Mouse (Mus musculus) forebrain, postnatal 0 days (tissue): ENCODE measurements around the gene Slc34a3. TPM values are rescaled to one million over a fixed set of nuclear protein-coding genes. Genes with fewer than 3 reads are reported as not detected.
A peak's percentile ranks its signal among the peaks of the same experiment; 100 is the strongest.

Experiments used
- ATAC-seq: fragments of 200-750 bp; cut with Nextera tagmentation; 2 replicates; pipeline ENCODE4 v1.8.0; 2017; ENCODE audit warnings: mild to moderate bottlenecking, moderate library complexity
- DNase-seq: peaks from one replicate; pipeline ENCODE4 v3.0.0-alpha.2; 2015
- H3K27ac ChIP-seq: fragments of 300-500 bp; sonication (generic); 2 replicates; pipeline ENCODE4 v1.5.1; 2014; ENCODE audit warnings: low read depth, mild to moderate bottlenecking, antibody characterized with exemption, low read length, moderate library complexity, mixed read lengths
- H3K27me3 ChIP-seq: fragments of 300-500 bp; sonication (generic); 2 replicates; pipeline ENCODE4 v1.6.1; 2014; ENCODE audit warnings: mild to moderate bottlenecking, low read length, mixed read lengths; ENCODE audit not compliant: insufficient read depth
- H3K36me3 ChIP-seq: fragments of 300-500 bp; sonication (generic); 2 replicates; pipeline ENCODE4 v1.6.1; 2014; ENCODE audit warnings: mild to moderate bottlenecking, moderate library complexity; ENCODE audit not compliant: insufficient read depth
- H3K4me1 ChIP-seq: fragments of 300-500 bp; sonication (generic); 2 replicates; pipeline ENCODE4 v1.6.1; 2014; ENCODE audit warnings: antibody characterized with exemption; ENCODE audit not compliant: insufficient read depth
- H3K4me2 ChIP-seq: fragments of 300-500 bp; sonication (generic); 2 replicates; pipeline ENCODE4 v1.6.1; 2014; ENCODE audit warnings: low read depth, mild to moderate bottlenecking, moderate library complexity
- H3K4me3 ChIP-seq: fragments of 300-500 bp; sonication (generic); 2 replicates; pipeline ENCODE4 v1.5.1; 2014; ENCODE audit warnings: low read depth, low read length, mixed read lengths
- H3K9ac ChIP-seq: fragments of 300-500 bp; sonication (generic); 2 replicates; pipeline ENCODE4 v1.6.1; 2014; ENCODE audit warnings: mild to moderate bottlenecking
- H3K9me3 ChIP-seq: fragments of 300-500 bp; sonication (generic); 2 replicates; pipeline ENCODE4 v1.6.1; 2016; ENCODE audit warnings: low read length
- CTCF ChIP-seq: sonication (generic); IDR thresholded peaks from 2 replicates; pipeline ENCODE4 v1.5.1; 2016; ENCODE audit warnings: antibody characterized with exemption, control low read depth, low read depth
- WGBS: fragments of 180-500 bp; shearing (Covaris S2); extraction: QIAGEN DNeasy Blood & Tissue Kit; methylation state at CpG from one replicate; pipeline ENCODE4 v1.1.7; 2014; 5-methylcytosine and 5-hydroxymethylcytosine counted together
- polyA plus RNA-seq: library from polyadenylated mRNA; unstranded; fragments of >200 nt; fragmentation: Nextera tagmentation; extraction: Ambion mirVana; gene quantifications from 2 replicates; pipeline ENCODE4 v1.2.1, GENCODE M21; 2015
- total RNA-seq: library from RNA; depleted of rRNA; stranded (reverse); fragments of >200 nt; gene quantifications from 2 replicates; pipeline ENCODE4 v1.2.3, GENCODE M21; 2014

Gene Slc34a3
- total and polyA plus RNA-seq, 2 experiments from 2014 or later: not detected

DNA sequence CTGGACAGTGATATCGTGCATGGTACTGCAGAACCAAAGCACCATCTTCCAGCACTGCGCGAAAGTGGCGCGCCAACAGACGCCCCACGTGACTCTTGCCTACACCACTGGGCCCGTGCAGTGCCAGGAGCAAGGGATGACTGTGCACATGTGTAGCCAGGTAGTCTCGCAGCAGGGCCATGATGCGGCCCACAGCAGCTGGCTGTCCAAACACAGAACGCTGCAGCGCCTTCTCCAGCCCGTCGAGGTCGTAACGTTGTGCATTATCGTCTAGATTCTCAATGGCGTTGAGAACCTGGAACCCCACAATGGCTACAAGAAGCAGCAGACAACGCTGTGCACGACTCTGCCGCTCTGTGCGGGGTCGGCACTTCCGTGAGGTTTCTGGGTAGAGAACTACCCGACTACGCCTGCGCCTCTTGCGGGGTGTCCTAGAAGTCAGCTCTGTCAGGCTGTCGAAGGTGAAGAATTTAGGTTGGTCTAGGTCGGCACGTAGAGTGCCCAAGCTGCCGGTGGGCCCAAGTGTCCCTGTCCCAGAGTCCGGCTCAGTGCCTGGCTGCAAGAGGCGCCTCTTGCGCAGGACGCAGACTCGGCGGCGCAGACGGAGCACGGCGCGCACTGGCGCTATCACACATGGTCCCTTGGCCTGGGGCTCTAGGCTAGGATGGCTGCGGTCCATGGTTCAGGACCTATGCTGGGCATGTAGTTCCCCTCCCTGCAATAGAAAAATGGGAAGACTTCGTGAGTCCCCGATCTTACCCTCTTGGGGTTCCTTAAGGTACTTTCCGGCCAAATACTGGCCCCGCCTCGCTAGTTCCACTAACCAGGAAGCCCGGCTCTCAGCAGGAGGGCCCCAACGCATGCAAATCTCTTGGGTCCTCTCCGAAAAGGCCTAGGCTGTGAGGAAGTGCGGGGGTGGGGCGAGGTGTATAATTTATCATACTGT lies 38.7 kb downstream of the Slc34a3 start:
- no peak overlapping the region for H3K27ac ChIP-seq
- no peaks in the 10 kb centered on the region for H3K4me1 ChIP-seq
- H3K9ac ChIP-seq: no peak overlapping the region
- TF ChIP-seq CTCF: no peak
- no peak overlapping the region for H3K4me2 ChIP-seq
- 28% methylated on average over 55 of the region's 55 CpGs for WGBS
- DNase-seq (no peak), ATAC-seq (no peak)
- peaks cover 27% of the 10 kb centered on the region for H3K36me3 ChIP-seq
- no peaks in the 10 kb centered on the region for H3K9me3 ChIP-seq
- peaks cover 6% of the 10 kb centered on the region; the same call in 1 of the 2 replicates for H3K27me3 ChIP-seq
- no peak overlapping the region for H3K4me3 ChIP-seq

GRCm38 (mm10) chr2:25194486-25195171 lies 39.5 kb downstream of the Slc34a3 start:
- no peak for TF ChIP-seq CTCF
- Histone ChIP-seq H3K27ac (no peak overlapping the region), H3K27me3 (peaks cover 6% of the 10 kb centered on the region; the same call in 1 of the 2 replicates), H3K4me1 (no peaks in the 10 kb centered on the region), H3K36me3 (peaks cover 18% of the 10 kb centered on the region), H3K9ac (no peak overlapping the region), H3K4me3 (no peak overlapping the region), H3K4me2 (no peak overlapping the region), H3K9me3 (no peaks in the 10 kb centered on the region)
- DNase-seq (no peak), ATAC-seq (no peak)
- WGBS: 84% methylated on average over 17 of the region's 17 CpGs

- Histone ChIP-seq H3K27ac (no peak overlapping the region), H3K9me3 (no peaks in the 10 kb centered on the region), H3K4me3 (no peak overlapping the region), H3K36me3 (peaks cover 12% of the 10 kb centered on the region), H3K4me2 (no peak overlapping the region), H3K4me1 (no peaks in the 10 kb centered on the region), H3K9ac (no peak overlapping the region), H3K27me3 (peaks cover 6% of the 10 kb centered on the region; the same call in 1 of the 2 replicates)
- TF ChIP-seq CTCF: no peak
- no peak for DNase-seq
- ATAC-seq: no peak
- 77% methylated on average over 5 of the region's 5 CpGs for WGBS
Observed at GRCm38 (mm10) chr2:25194006-25194405, 40.2 kb downstream of the Slc34a3 start.

DNA sequence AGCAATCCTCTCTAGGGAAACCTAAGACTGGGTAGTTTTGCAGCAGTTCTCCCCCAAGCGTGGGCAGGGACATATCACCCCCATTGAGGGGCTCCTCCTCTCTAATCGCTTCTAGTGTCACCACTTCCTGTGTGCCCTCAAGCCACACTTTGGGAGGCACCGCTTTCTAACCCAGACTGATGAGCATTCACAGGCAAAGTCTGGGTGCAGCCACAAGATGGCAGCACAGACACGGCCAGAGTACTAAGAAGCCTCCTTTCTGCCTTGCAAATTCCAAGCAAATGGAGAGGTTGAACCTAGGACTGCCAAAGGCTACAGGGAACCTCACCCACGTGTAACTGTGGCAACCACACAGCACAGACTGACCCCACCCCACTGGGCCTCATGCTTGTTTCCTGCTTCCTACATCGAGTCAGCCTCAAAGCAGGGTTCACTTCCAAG lies 40.8 kb downstream of the Slc34a3 start:
- Histone ChIP-seq H3K4me1 (no peaks in the 10 kb centered on the region), H3K9ac (no peak overlapping the region), H3K9me3 (no peaks in the 10 kb centered on the region), H3K27ac (no peak overlapping the region), H3K27me3 (peaks cover 6% of the 10 kb centered on the region; the same call in 1 of the 2 replicates), H3K4me2 (no peak overlapping the region), H3K4me3 (no peak overlapping the region), H3K36me3 (peaks cover 6% of the 10 kb centered on the region)
- WGBS: 2% methylated on average over 6 of the region's 6 CpGs
- peak; percentile 87 for DNase-seq
- peak; percentile 87 for ATAC-seq
- TF ChIP-seq CTCF: peak; percentile 97

DNA sequence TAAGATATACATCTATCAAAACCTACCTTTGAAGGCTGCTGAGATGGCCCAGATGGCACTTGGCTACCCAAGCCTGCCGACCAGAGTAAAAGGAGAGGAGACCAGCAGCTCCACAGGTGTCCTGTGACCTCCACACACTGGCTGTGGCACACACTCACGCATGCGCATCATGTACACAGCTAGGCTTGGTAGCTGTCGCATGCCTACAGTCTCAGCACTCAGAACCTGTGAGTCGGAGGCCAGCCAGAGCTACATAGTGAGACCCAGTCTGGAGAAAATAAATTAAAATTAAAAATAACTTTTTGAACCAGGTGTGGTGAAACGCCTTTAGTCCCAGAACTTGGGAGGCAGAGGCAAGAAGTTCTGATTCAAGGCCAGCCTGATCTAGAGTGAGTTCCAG lies 46.3 kb downstream of the Slc34a3 start:
- Histone ChIP-seq H3K27me3 (no peaks in the 10 kb centered on the region), H3K9me3 (no peaks in the 10 kb centered on the region), H3K27ac (no peak overlapping the region), H3K4me1 (0 out of 2 replicates have a peak, but pooled peaks cover 6% of the 10 kb centered on the region), H3K4me2 (no peak overlapping the region), H3K36me3 (no peaks in the 10 kb centered on the region), H3K9ac (no peak overlapping the region), H3K4me3 (no peak overlapping the region)
- no peak for TF ChIP-seq CTCF
- DNase-seq (no peak), ATAC-seq (no peak)
- 85% methylated on average over 6 of the region's 6 CpGs for WGBS

DNA sequence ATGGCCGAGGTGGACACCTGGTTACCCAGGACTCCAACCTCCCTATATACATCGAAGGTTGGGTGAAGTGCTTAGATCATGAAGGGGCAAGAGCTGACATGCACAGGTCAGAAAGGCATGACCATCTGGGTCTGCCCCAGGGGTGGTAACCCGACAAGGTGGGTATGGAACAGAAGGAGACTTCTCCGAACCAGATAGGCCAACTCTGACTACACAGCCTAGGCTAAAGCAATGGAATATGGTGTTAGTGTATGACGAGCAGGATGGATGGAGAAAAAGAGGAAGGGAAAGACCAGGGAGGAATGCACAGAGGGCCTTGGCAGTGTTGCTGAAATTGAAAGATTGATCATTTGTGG lies 47.6 kb downstream of the Slc34a3 start:
- ATAC-seq (0 out of 2 replicates have a peak, but pooled peaks have one; percentile 3), DNase-seq (no peak)
- H3K9me3 ChIP-seq: no peaks in the 10 kb centered on the region
- 26% methylated on average over 5 of the region's 5 CpGs for WGBS
- peak overlapping the region; percentile 52 for H3K4me3 ChIP-seq
- H3K9ac ChIP-seq: 0 out of 2 replicates have a peak overlapping the region, but pooled peaks have one; percentile 77
- H3K27me3 ChIP-seq: no peaks in the 10 kb centered on the region
- H3K4me2 ChIP-seq: peak overlapping the region; percentile 83
- 0 out of 2 replicates have a peak, but pooled peaks cover 13% of the 10 kb centered on the region for H3K4me1 ChIP-seq
- TF ChIP-seq CTCF: no peak
- no peaks in the 10 kb centered on the region for H3K36me3 ChIP-seq
- H3K27ac ChIP-seq: no peak overlapping the region
